Mouse (Mus musculus) olfactory bulb, adult 2 months (tissue): Measurements from ENCODE around the gene Hist2h3b.
"Not testable (repeated sequence)": the region's sequence is repeated elsewhere in the genome, so short reads cannot be mapped to it uniquely, and the experiment has no call there.

Experiments
- CTCF ChIP-seq: fragments of 200-500 bp; IDR thresholded peaks from 2 replicates; pipeline ENCODE4 v1.5.1; 2012; ENCODE audit warnings: low read depth, mild to moderate bottlenecking, low read length, moderate library complexity; ENCODE audit not compliant: insufficient read depth
- POLR2A ChIP-seq: fragments of 200-500 bp; IDR thresholded peaks from 2 replicates; pipeline ENCODE4 v1.6.1; 2012; ENCODE audit warnings: mild to moderate bottlenecking, low read depth, low read length, moderate library complexity; ENCODE audit not compliant: insufficient read depth

DNA sequence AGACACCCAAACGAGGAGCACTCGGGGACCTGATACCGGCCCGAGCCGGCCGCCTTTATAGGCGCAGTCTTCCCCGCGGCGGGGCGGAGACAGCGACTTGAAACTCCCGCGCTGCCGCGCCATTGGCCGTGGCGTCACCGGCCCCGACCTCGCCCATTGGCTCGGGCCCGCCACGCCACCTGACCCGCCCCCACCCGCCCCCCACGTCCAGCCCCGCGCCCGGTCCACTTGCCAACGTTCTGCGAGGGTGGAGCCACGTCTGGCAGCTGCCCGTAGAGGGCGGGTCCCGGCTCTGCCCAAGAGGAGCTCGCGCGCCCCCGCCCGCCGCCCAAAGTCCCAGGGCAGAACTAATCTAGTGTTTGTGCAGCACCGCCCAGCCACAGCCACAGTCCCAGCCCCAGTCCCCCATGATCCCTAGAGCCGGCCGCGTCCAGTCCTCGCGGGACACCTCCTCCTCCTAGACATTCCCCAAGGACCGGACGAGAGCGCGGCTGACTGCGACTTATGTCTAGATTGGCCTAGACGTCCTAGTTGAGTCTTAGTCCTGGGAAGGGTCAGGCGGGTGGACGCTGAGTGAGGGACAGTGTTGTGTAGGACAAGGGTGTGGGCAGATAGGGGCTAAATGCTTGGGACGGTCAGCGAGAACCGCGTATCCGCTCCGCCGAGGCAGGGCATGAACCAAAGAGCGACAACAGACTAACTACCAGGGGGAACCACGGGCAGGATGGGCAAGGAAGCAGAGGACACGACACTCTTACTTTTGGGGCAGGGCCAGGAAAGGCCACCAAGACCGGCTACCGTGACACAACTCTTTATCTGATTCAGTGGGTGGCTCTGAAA lies 29.3 kb upstream of the Hist2h3b start, which contains the start of gene Hist2h3c2:
- TF ChIP-seq CTCF, POLR2A: not testable (repeated sequence)
